Mouse (Mus musculus) forebrain, embryonic 13.5 days (tissue): ENCODE data around the gene Taldo1. TPM values are rescaled to one million over a fixed set of nuclear protein-coding genes. Genes with fewer than 3 reads are reported as not detected.
"Not testable (repeated sequence)": the region's sequence is repeated elsewhere in the genome, so short reads cannot be mapped to it uniquely, and the experiment has no call there.

Experiments
- ATAC-seq: fragments of 200-750 bp; cut with Nextera tagmentation; 2 replicates; pipeline ENCODE4 v1.8.0; 2017
- H3K27ac ChIP-seq: fragments of 300-500 bp; sonication (generic); 2 replicates; pipeline ENCODE4 v1.5.1; 2015; ENCODE audit warnings: inconsistent platforms, mild to moderate bottlenecking, moderate library complexity
- H3K27me3 ChIP-seq: fragments of 300-500 bp; sonication (generic); 2 replicates; pipeline ENCODE4 v1.6.1; 2015; ENCODE audit warnings: mild to moderate bottlenecking, inconsistent platforms
- H3K36me3 ChIP-seq: fragments of 300-500 bp; sonication (generic); 2 replicates; pipeline ENCODE4 v1.6.1; 2015; ENCODE audit warnings: mild to moderate bottlenecking, inconsistent platforms; ENCODE audit not compliant: poor library complexity, severe bottlenecking
- H3K4me1 ChIP-seq: fragments of 300-500 bp; sonication (generic); 2 replicates; pipeline ENCODE4 v1.6.1; 2015; ENCODE audit warnings: inconsistent platforms
- H3K4me2 ChIP-seq: fragments of 300-500 bp; sonication (generic); 2 replicates; pipeline ENCODE4 v1.6.1; 2015; ENCODE audit warnings: inconsistent platforms, mild to moderate bottlenecking, moderate library complexity
- H3K4me3 ChIP-seq: fragments of 300-500 bp; sonication (generic); 2 replicates; pipeline ENCODE4 v1.5.1; 2015; ENCODE audit warnings: mild to moderate bottlenecking, inconsistent platforms
- H3K9ac ChIP-seq: fragments of 300-500 bp; sonication (generic); 2 replicates; pipeline ENCODE4 v1.6.1; 2015; ENCODE audit warnings: mild to moderate bottlenecking, inconsistent platforms
- H3K9me3 ChIP-seq: fragments of 300-500 bp; sonication (generic); replicated peaks from 2 replicates; pipeline ENCODE4 v1.6.1; 2016; ENCODE audit warnings: inconsistent platforms
- whole genome bisulfite sequencing: fragments of 180-500 bp; shearing (Covaris S2); methylation state at CpG from one replicate; pipeline ENCODE4 v1.1.7; 2015; 5-methylcytosine and 5-hydroxymethylcytosine counted together
- polyA plus RNA-seq: library from polyadenylated mRNA; unstranded; fragments of >200 nt; fragmentation: Nextera tagmentation; extraction: Ambion mirVana; gene quantifications from 2 replicates; pipeline ENCODE4 v1.2.1, GENCODE M21; 2015

The Taldo1 gene
- polyA plus RNA-seq, 1 experiment from 2014 or later, result 415 TPM

- Histone ChIP-seq H3K4me2 (no peak overlapping the region), H3K27ac (no peak overlapping the region)
- 93% methylated on average over 12 of the region's 12 CpGs for WGBS
Measured at GRCm38 (mm10) chr7:141438201-141438968, 46.4 kb downstream of the Taldo1 start.

GRCm38 (mm10) chr7:141439140-141439679, 47.2 kb downstream of the Taldo1 start:
- no peak overlapping the region for H3K4me3 ChIP-seq
- no peak overlapping the region for H3K27ac ChIP-seq
- ATAC-seq, result no peak
- peaks cover 71% of the 10 kb centered on the region for H3K4me1 ChIP-seq
- H3K27me3 ChIP-seq, result no peaks in the 10 kb centered on the region
- peak overlapping the region; percentile 27; the same call in 1 of the 2 replicates for H3K9ac ChIP-seq
- 96% methylated on average over 10 of the region's 10 CpGs for WGBS
- H3K36me3 ChIP-seq, result peaks cover 35% of the 10 kb centered on the region
- no peaks in the 10 kb centered on the region for H3K9me3 ChIP-seq
- no peak overlapping the region for H3K4me2 ChIP-seq

More at GRCm38 (mm10) chr7:141438201-141438968, 46.4 kb downstream of the Taldo1 start:
- Histone ChIP-seq H3K4me3 (peak overlapping the region; percentile 61; the same call in 1 of the 2 replicates), H3K9ac (no peak overlapping the region), H3K27me3 (no peaks in the 10 kb centered on the region), H3K4me1 (peaks cover 72% of the 10 kb centered on the region), H3K36me3 (peaks cover 40% of the 10 kb centered on the region), H3K9me3 (no peaks in the 10 kb centered on the region)
- no peak for ATAC-seq

DNA sequence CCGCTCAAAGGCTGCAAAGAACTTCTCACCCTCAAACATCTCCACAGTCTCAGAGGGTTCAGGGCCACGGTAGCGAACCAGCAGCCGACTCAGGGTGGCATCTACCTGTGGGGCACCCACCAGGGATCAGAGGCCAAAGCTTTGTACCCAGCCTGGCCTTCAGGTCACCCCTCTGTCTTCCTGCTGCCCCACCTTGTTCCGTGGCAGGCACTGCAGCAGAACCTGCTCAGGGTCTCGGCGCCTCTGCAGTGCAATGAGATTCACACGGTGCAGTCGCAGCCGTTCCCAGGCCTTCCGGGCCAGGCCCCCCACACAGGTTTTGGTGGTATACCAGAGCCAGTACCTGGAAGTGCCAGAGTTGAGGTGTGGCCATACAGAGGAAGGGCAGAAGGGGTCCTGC, 47.8 kb downstream of the Taldo1 start:
- no peaks in the 10 kb centered on the region for H3K9me3 ChIP-seq
- H3K36me3 ChIP-seq, result peaks cover 35% of the 10 kb centered on the region
- no peak overlapping the region for H3K9ac ChIP-seq
- H3K27me3 ChIP-seq, result no peaks in the 10 kb centered on the region
- H3K27ac ChIP-seq, result no peak overlapping the region
- H3K4me2 ChIP-seq, result no peak overlapping the region
- H3K4me3 ChIP-seq, result no peak overlapping the region
- ATAC-seq, result no peak
- H3K4me1 ChIP-seq, result peaks cover 67% of the 10 kb centered on the region
- WGBS, result 97% methylated on average over 11 of the region's 11 CpGs

DNA sequence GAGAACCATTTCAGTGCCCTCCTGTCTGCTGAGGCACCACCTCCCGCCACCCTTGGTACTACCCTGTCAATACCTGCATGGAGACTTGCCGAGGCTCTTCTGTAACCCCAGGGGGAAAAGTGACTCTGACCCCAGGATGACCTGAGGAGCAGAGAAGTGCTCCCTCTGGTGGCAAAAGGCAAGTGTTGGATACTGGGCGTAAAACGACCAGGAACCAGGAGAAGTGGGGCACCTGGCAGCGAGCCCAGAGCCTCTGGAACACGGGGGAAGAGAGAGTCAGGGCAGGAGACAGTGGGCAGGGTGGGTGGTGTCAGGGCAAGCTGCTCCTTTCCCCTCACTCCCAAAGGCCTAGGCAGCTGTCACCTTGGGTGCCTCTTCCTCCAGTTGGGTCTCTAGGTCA, 48.6 kb downstream of the Taldo1 start:
- Histone ChIP-seq H3K9me3 (no peaks in the 10 kb centered on the region), H3K27ac (no peak overlapping the region), H3K9ac (peak overlapping the region; percentile 48; the same call in 1 of the 2 replicates), H3K4me2 (no peak overlapping the region), H3K36me3 (peaks cover 35% of the 10 kb centered on the region), H3K27me3 (no peaks in the 10 kb centered on the region), H3K4me3 (no peak overlapping the region), H3K4me1 (peaks cover 60% of the 10 kb centered on the region)
- WGBS, result 20% methylated on average over 6 of the region's 6 CpGs
- no peak for ATAC-seq

- Histone ChIP-seq H3K36me3 (peaks cover 35% of the 10 kb centered on the region), H3K9ac (peak overlapping the region; percentile 69), H3K4me3 (peak overlapping the region; percentile 6; the same call in 1 of the 2 replicates), H3K4me2 (peak overlapping the region; percentile 79), H3K27ac (no peak overlapping the region), H3K9me3 (no peaks in the 10 kb centered on the region), H3K27me3 (no peaks in the 10 kb centered on the region), H3K4me1 (peaks cover 51% of the 10 kb centered on the region)
- no peak for ATAC-seq
- 87% methylated on average over 9 of the region's 9 CpGs for WGBS
Measured at GRCm38 (mm10) chr7:141441460-141441859, 49.5 kb downstream of the Taldo1 start.

- Histone ChIP-seq H3K4me2 (peak overlapping the region; percentile 79), H3K9me3 (no peaks in the 10 kb centered on the region), H3K27me3 (no peaks in the 10 kb centered on the region), H3K9ac (peak overlapping the region; percentile 69), H3K4me1 (peaks cover 44% of the 10 kb centered on the region), H3K36me3 (peaks cover 35% of the 10 kb centered on the region), H3K27ac (peak overlapping the region; percentile 63; the same call in 1 of the 2 replicates), H3K4me3 (peak overlapping the region; percentile 45)
- ATAC-seq, result no peak
- 92% methylated on average over 13 of the region's 13 CpGs for WGBS
Measured at GRCm38 (mm10) chr7:141442199-141442598, 50.2 kb downstream of the Taldo1 start.

DNA sequence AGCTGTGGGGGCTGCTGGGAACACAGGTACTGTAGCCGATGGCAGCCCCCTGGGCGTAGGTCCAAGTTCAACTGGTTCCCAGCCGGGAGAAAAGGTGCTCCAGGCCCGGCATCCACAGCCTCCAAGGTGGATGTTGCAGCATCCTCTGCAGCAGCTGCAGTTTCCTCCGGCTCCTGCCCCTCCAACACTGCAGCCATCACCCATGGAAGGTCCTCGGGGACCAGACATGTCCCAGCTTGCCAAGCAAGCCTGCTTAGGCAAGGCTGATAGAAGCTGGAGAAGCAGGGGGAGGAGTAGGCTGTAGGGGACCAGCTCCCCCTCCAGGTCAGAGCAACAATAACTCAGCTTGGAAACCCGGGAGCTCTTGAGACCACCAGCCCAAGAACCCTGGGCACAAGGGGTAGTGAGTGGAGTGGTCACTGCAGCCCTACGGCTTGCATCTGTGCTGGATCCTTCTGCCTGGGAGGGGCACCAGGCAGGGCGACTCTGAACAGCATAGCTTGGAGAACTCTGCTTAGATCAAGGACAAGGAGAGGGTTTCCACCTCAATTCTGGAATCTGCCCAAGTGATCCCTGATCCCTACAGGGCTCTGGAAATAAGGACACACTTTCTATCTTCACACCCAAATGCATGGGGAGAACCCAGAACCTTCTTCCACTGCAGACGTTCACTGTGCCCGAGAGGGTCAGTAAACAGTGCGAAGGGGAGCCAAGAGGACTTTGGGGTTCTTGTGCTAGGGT, 51.3 kb downstream of the Taldo1 start:
- Histone ChIP-seq H3K27me3 (no peaks in the 10 kb centered on the region), H3K4me1 (peaks cover 41% of the 10 kb centered on the region), H3K4me2 (peak overlapping the region; percentile 79), H3K9ac (peak overlapping the region; percentile 69), H3K27ac (peak overlapping the region; percentile 63), H3K9me3 (no peaks in the 10 kb centered on the region), H3K4me3 (peak overlapping the region; percentile 45), H3K36me3 (peaks cover 34% of the 10 kb centered on the region)
- 20% methylated on average over 12 of the region's 12 CpGs for WGBS
- no peak for ATAC-seq

- no peaks in the 10 kb centered on the region for H3K9me3 ChIP-seq
- H3K36me3 ChIP-seq, result peaks cover 33% of the 10 kb centered on the region
- no peaks in the 10 kb centered on the region for H3K27me3 ChIP-seq
- H3K9ac ChIP-seq, result peak within 1 kb of the TSS; percentile 69
- under 1% methylated on average over 25 of the region's 25 CpGs for WGBS
- ATAC-seq, result peak; percentile 34; the same call in 1 of the 2 replicates
- H3K4me3 ChIP-seq, result peak within 1 kb of the TSS; percentile 45
- H3K4me1 ChIP-seq, result peaks cover 47% of the 10 kb centered on the region
- peak within 1 kb of the TSS; percentile 79 for H3K4me2 ChIP-seq
- H3K27ac ChIP-seq, result peak within 1 kb of the TSS; percentile 63
Measured at GRCm38 (mm10) chr7:141443828-141444237, 51.8 kb downstream of the Taldo1 start, which contains the start of gene Pidd1. Gene Pidd1, minus strand, starts transcription at chr7:141444025.

DNA sequence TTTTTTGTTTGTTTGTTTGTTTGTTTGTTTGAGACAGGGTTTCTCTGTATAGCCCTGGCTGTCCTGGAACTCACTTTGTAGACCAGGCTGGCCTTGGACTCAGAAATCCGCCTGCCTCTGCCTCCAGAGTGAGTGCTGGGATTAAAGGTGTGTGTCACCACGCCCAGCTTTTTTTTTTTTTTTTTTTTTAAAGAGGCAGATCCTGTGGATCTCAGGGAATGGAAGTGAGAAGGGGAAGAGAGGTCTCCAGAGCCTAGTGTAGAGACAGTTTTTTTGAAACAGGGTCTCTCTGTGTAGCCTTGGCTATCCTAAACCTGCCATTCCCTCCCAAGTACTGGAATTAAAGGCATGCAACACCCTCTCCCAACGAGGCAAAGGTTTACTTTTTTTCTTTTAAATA, 54.4 kb downstream of the Taldo1 start:
- 83% methylated on average over 3 of the region's 3 CpGs for WGBS
- H3K4me3 ChIP-seq, result not testable (repeated sequence)

DNA sequence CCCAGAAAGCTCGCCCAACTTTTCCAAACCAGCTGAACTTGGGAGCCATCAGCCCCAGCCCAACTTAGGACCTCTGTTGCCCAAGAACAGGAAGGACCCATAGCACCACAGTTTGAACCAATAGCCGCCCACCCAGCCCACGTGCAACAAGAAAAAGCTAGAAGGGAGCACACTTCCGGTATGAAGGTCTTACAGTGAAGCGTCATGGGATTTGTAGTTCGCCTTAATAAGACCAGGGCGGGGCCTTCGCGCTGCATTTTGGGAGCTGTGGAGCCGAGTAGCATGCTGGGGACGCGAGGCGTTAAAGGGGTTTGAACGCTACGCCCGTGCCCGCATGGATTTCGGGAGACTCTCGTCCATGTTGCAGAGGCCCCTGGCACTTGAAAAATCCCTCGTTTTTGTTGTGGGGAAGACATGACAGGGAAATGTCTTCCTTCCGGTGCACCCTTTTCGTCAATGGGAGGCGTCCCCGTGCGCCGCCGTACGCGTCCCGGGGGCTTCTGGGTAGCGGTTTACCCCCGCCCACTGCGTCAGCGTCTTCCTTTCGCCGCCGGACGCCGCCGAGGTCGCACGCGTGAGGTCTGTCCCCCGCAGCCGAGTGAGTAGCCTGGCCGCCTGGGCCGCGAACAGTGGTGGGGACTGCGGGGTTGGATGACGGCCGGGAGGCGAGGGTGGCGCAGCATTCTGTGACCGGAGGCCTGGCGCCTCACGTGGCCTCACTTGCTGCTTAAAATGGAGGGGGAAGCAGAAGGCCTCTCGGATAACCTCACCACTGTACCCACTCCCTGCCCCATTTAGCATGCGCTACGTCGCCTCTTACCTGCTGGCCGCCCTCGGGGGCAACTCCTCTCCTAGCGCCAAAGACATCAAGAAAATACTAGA, 55.4 kb downstream of the Taldo1 start, which contains the start of gene Rplp2:
TSS of gene Rplp2 (plus strand) at position 261 of the 882 bp plus-strand sequence.
- H3K4me2 ChIP-seq, result peak within 1 kb of the TSS; percentile 80
- ATAC-seq, result peak; percentile 93
- H3K27me3 ChIP-seq, result no peaks in the 10 kb centered on the region
- H3K4me1 ChIP-seq, result peaks cover 30% of the 10 kb centered on the region
- WGBS, result under 1% methylated on average over 63 of the region's 63 CpGs
- H3K9me3 ChIP-seq, result no peaks in the 10 kb centered on the region
- H3K4me3 ChIP-seq, result peak within 1 kb of the TSS; percentile 92
- peak within 1 kb of the TSS; percentile 89 for H3K27ac ChIP-seq
- peak within 1 kb of the TSS; percentile 94 for H3K9ac ChIP-seq
- peaks cover 39% of the 10 kb centered on the region for H3K36me3 ChIP-seq

More for the DNA sequence above, 54.4 kb downstream of the Taldo1 start:
- H3K27ac ChIP-seq, H3K9me3 ChIP-seq, H3K9ac ChIP-seq, H3K27me3 ChIP-seq, ATAC-seq: not testable (repeated sequence)
- Histone ChIP-seq H3K36me3 (peaks cover 32% of the 10 kb centered on the region), H3K4me2 (peak overlapping the region; percentile 80), H3K4me1 (peaks cover 40% of the 10 kb centered on the region)

- Histone ChIP-seq H3K27me3 (0 out of 2 replicates have a peak, but pooled peaks cover 6% of the 10 kb centered on the region), H3K36me3 (peaks cover 40% of the 10 kb centered on the region), H3K9me3 (no peaks in the 10 kb centered on the region), H3K4me3 (no peak overlapping the region), H3K4me2 (no peak overlapping the region), H3K27ac (no peak overlapping the region), H3K9ac (no peak overlapping the region), H3K4me1 (peaks cover 32% of the 10 kb centered on the region)
- no peak for ATAC-seq
Measured at GRCm38 (mm10) chr7:141451928-141452327, 59.9 kb downstream of the Taldo1 start.
